In the genomic region with DNA sequence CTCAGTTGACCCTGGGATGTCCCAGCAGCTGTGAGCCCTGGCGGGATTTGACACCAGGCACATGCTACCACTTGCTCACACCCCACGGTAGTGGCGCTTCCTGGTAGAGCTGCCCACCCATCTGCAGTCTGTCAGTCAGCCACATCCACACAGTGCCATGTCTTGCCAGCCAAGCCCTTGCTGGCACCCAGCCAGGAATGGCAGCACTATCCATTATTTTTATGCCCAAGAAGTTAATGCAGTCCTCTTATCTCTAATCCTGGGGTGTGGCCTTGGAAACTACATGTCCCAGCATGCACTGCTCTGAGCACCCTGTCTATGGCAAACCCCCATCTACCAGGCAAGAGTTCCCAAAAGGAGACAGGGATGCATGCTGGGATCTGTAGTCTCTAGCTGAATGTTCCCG, we compare ENCODE assay signal across 10 mouse cellular contexts.
DNase-seq lines count a peak whose midpoint lies in the region; ATAC-seq and TF ChIP-seq lines count a peak whose summit lies in the region.
"Had no signal": no experiment of that assay in that cellular context is flagged by ENCODE, and none has a peak within 500 bp of the region (broad histone marks: within the 10 kb centered on the region; RNA-seq: fewer than 3 reads in every experiment).

No protein-coding gene starts in this region.

- no peak overlapping the region for H3K4me3 ChIP-seq in neural tube, embryonic 14.5 days (ENCODE audit: low read depth, low read length)
- H3K4me3 ChIP-seq in intestine, postnatal 0 days (ENCODE audit: low read depth, low read length), result no peak overlapping the region
- H3K4me3 ChIP-seq: limb, embryonic 15.5 days had no signal

- no peak for TF ChIP-seq CTCF in intestine, postnatal 0 days (IDR thresholded peaks at IDR 0.05; ENCODE audit: low read depth)

- WGBS in neural tube, embryonic 14.5 days, result 64% methylated on average over 4 of the region's 4 CpGs
- 66% methylated on average over 4 of the region's 4 CpGs for WGBS in intestine, postnatal 0 days

- H3K4me2 ChIP-seq in neural tube, embryonic 14.5 days (ENCODE audit: low read depth, low read length), result no peak overlapping the region
- no peak overlapping the region for H3K4me2 ChIP-seq in intestine, postnatal 0 days (replicated peaks; ENCODE audit: low read depth)
- H3K4me2 ChIP-seq: limb, embryonic 15.5 days had no signal

- H3K9me3 ChIP-seq in neural tube, embryonic 14.5 days (ENCODE audit: control insufficient read depth, low read length), result no peaks in the 10 kb centered on the region
- no peaks in the 10 kb centered on the region for H3K9me3 ChIP-seq in intestine, postnatal 0 days (ENCODE audit: control insufficient read depth)
- H3K9me3 ChIP-seq: G1E; limb, embryonic 15.5 days had no signal

- H3K4me1 ChIP-seq in neural tube, embryonic 14.5 days (ENCODE audit: control insufficient read depth, insufficient read depth, low read length), result peaks cover 10% of the 10 kb centered on the region
- peaks cover 6% of the 10 kb centered on the region for H3K4me1 ChIP-seq in intestine, postnatal 0 days (replicated peaks; ENCODE audit: control insufficient read depth, insufficient read depth, low read length)

- no peak overlapping the region for H3K27ac ChIP-seq in neural tube, embryonic 14.5 days (ENCODE audit: low read depth, low read length)
- no peak overlapping the region for H3K27ac ChIP-seq in intestine, postnatal 0 days (ENCODE audit: low read depth, low read length)
- H3K27ac ChIP-seq: limb, embryonic 15.5 days had no signal

- H3K9ac ChIP-seq in neural tube, embryonic 14.5 days (replicated peaks; ENCODE audit: low read depth, low read length), result no peak overlapping the region
- no peak overlapping the region for H3K9ac ChIP-seq in intestine, postnatal 0 days (ENCODE audit: low read depth, low read length)
- H3K9ac ChIP-seq: limb, embryonic 15.5 days had no signal

- peaks cover 13% of the 10 kb centered on the region; the same call in 1 of the 2 replicates for H3K27me3 ChIP-seq in neural tube, embryonic 14.5 days (ENCODE audit: control insufficient read depth, insufficient read depth, low read length)
- no peaks in the 10 kb centered on the region for H3K27me3 ChIP-seq in intestine, postnatal 0 days (replicated peaks; ENCODE audit: control insufficient read depth, insufficient read depth, low read length)

- peak; percentile 91 for ATAC-seq in frontal cortex, adult (ENCODE audit: low TSS enrichment)
- peak; percentile 26; the same call in 1 of the 2 replicates for ATAC-seq in neural tube, embryonic 14.5 days (ENCODE audit: low read depth)
- no peak for ATAC-seq in intestine, postnatal 0 days

- no peak for DNase-seq in frontal cortex, postnatal 14 days (ENCODE audit: low spot score in 2 of 2)
- no peak for DNase-seq in neural tube, embryonic 10.5 days (ENCODE audit: extremely low spot score, low spot score)
- DNase-seq in gonadal fat pad, adult 2 months (ENCODE audit: low read depth), result peak; percentile 64
- peak; percentile 65 to 71 for DNase-seq in right cerebral cortex, postnatal 10 days (ENCODE audit: low spot score in 2 of 2)
- no peak for DNase-seq in liver

- H3K36me3 ChIP-seq in neural tube, embryonic 14.5 days (ENCODE audit: control insufficient read depth, insufficient read depth, low read length), result no peaks in the 10 kb centered on the region
- H3K36me3 ChIP-seq in intestine, postnatal 0 days (ENCODE audit: control insufficient read depth, insufficient read depth), result peaks cover 28% of the 10 kb centered on the region
- H3K36me3 ChIP-seq: G1E; limb, embryonic 15.5 days had no signal

Comparison
In these comparisons a context has a peak if more than half of its experiments do, and no peak if none do; other contexts are left out.
1. DNase-seq: peak in gonadal fat pad, adult 2 months (single experiment) and right cerebral cortex, postnatal 10 days (2 of 2); none in frontal cortex, postnatal 14 days (0 of 2), neural tube, embryonic 10.5 days (single experiment) and liver (single experiment).